27 mouse cellular contexts compared by ENCODE assay signal in genomic region chr9:122757614-122758013, GRCm38 (mm10). TPM values are rescaled to one million over a fixed set of nuclear protein-coding genes. Genes with fewer than 3 reads are reported as not detected.
"Had no signal": no experiment of that assay in that cellular context is flagged by ENCODE, and none has a peak within 500 bp of the region (broad histone marks: within the 10 kb centered on the region; RNA-seq: fewer than 3 reads in every experiment).

No protein-coding gene starts in this region.

- ATAC-seq: intestine, postnatal 0 days; liver, embryonic 12.5 days had no signal

- H3K27ac ChIP-seq: kidney, embryonic 15.5 days; limb, embryonic 10.5 days; limb, embryonic 13.5 days; liver, embryonic 12.5 days; liver, embryonic 15.5 days; stomach, embryonic 15.5 days had no signal

- H3K27me3 ChIP-seq: kidney, embryonic 15.5 days; limb, embryonic 13.5 days; liver, embryonic 12.5 days; liver, embryonic 15.5 days; stomach, embryonic 15.5 days had no signal

- DNase-seq: kidney, adult 8-10 months; kidney, postnatal 10 days; kidney, postnatal 36 days; liver; midbrain, embryonic 14.5 days; right cerebral cortex, adult 18-20 months; right cerebral cortex, postnatal 14 days; right cerebral cortex, postnatal 4 days; thymus, adult 18-20 months; thymus, postnatal 36 days had no signal

- H3K9ac ChIP-seq: kidney, embryonic 15.5 days; limb, embryonic 13.5 days; liver, embryonic 12.5 days; liver, embryonic 15.5 days; stomach, embryonic 15.5 days had no signal

- H3K4me3 ChIP-seq: kidney, embryonic 15.5 days; limb, embryonic 10.5 days; limb, embryonic 13.5 days; liver, embryonic 12.5 days; liver, embryonic 15.5 days; stomach, embryonic 15.5 days had no signal

- H3K4me1 ChIP-seq: kidney, embryonic 15.5 days; limb, embryonic 10.5 days; limb, embryonic 13.5 days; liver, embryonic 15.5 days; stomach, embryonic 15.5 days had no signal

- H3K4me2 ChIP-seq: kidney, embryonic 15.5 days; limb, embryonic 13.5 days; liver, embryonic 12.5 days; liver, embryonic 15.5 days; midbrain, embryonic 11.5 days; stomach, embryonic 15.5 days had no signal

- H3K36me3 ChIP-seq: kidney, embryonic 15.5 days; limb, embryonic 10.5 days; limb, embryonic 13.5 days; liver, embryonic 12.5 days; liver, embryonic 15.5 days; stomach, embryonic 15.5 days had no signal

- H3K9me3 ChIP-seq: kidney, embryonic 15.5 days; limb, embryonic 10.5 days; limb, embryonic 13.5 days; liver, embryonic 12.5 days; liver, embryonic 15.5 days; stomach, embryonic 15.5 days had no signal

RNA-seq across cellular contexts. Expression of gene Topaz1, which starts 10.5 kb away (rescaled TPM):
- total RNA-seq: layer of hippocampus, postnatal 14 days; left cerebral cortex, adult 18-20 months; left cerebral cortex, postnatal 25 days; megakaryocyte progenitor cell, adult 5-6 weeks; megakaryocyte-erythroid progenitor cell, adult 5-6 weeks; midbrain, postnatal 0 days had no signal
- polyA plus RNA-seq: intestine, embryonic 14.5 days; kidney, embryonic 15.5 days; limb, embryonic 13.5 days; liver, embryonic 12.5 days; midbrain, embryonic 11.5 days; midbrain, embryonic 14.5 days; midbrain, postnatal 0 days; neural tube, embryonic 11.5 days; neural tube, embryonic 14.5 days; stomach, embryonic 15.5 days had no signal
